Mouse (Mus musculus): ENCODE data around the gene Trpc4ap. TPM values are rescaled to one million over a fixed set of nuclear protein-coding genes. Genes with fewer than 3 reads are reported as not detected.
A peak's percentile ranks its signal among the peaks of the same experiment; 100 is the strongest.

Trpc4ap gene
- total RNA-seq, 4 experiments from 2014 or later: 158 to 175 (median 167) TPM

DNA sequence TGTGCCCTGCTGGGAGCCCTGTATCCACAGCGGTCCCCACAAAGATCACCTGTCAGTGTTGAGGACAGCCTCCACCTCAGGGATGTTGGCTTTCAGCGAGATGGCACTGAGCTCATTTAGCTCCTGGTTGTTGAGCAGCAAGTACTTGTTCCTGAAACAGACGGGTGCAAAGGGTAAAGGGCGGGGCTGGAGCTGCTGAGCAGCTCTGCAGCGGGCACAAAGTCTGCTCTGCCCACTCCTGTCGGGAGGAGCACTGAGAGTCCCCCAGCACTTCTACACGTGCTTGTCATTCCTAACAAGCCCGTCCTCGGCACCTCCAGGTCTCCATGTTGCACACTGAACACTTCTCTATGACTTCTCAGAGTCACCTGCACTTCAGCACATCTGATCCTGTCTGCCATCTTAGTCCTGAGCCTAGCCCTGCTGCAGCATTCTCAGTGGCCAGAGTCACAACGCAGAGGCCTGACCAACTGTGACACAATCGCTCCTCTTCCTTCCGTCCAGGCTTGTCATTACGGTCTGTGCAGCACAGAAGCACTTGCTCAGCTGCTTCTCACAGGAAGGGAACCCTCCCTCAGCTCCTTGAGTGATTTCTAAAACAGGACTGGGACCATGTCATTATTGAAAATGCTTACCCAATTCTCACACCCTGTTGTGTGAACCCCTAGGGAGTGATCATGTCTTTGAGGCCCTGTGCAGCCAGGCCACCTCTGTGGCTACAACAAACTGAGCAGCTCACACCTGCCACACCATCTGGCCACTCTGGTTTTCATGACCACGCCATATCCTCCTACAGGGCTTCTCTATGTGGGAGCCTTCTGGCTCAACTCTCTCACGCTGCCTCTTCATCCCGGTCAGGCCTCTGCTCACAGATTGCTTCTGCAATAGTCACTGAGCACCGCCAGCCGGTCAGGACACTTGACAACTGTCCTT, 50.4 kb downstream of the Trpc4ap start:
- DNase-seq (ENCODE audit: low spot score in 2 of 2): no peak

DNA sequence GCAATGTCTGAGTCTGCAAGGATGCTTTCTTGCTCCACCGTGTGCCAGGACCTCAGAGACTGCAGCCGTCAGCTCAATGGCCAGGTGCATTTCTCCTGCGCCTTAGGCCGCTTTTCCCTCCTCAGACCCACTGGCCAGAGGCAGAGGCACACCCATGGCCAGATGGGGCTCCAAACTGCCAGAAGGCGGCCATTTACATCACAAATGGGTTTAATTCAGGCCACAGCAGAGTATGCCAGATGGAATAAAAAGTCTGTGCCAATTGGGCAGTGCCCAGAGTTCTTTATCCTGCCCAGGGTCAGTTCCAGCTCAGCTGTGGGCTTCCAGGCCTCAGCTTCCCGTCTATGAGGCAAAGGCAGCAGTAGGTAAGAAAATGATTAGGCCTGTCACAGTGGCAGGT, 51.5 kb downstream of the Trpc4ap start:
- DNase-seq (ENCODE audit: low spot score in 2 of 2): peak in 1 of 2 experiments; percentile 74

DNA sequence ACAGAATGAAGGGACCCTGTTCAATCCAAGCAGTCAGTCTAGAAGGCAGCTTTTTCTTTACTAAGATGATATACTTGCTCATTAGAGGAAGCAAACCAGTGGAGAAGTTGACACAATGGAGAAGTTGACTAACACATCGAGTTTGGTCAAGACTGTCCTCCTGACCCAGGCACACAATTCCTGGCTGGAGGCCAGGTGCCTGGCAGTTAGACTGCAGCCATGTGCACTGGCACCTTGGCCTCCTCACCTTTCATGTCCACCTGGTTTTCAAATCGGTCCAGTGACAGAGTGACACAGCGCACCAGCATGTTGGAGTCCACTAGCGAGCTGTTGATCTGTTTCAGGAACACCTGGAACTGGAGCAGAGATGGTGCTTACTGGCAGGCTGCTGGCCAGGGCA, 54.8 kb downstream of the Trpc4ap start:
- DNase-seq (ENCODE audit: low spot score in 2 of 2): no peak

DNA sequence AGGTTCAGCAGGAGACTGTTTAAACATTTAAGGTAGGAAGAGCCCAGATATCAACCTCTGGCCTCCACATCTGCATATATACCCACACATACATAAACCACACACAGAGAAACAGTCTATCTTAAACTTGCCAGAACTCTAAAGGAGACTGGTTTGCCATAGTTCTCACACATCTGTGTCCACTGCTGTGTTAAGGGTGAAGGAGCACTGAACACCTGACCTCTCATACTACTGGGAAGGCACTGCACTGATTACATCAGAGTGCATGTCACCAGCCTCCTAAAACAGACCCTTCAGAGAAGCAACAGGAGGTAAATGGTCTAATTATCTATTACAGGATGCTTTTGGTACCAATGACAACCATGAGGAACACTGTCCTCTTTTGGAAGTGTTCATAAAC, 55.3 kb downstream of the Trpc4ap start:
- DNase-seq (ENCODE audit: low spot score in 2 of 2): no peak

DNA sequence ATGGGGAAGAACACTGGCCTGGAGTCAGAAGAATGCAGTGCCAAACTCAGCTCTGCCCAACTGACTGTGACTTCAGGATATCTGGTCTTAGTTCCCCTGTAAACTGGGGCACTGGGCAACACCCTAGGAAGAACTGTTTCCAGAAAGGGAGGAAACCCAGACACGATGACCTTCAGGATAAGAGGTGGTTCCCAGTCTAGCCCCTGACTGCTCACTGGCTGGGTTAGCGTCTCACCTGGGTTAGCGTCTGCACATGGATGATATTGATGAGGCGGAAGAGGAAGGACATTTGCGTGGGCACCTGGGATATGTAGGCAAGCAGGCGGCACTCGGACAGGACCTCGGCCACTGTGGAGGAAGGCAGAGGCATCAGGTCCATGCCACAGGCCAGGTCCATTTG, 56.2 kb downstream of the Trpc4ap start:
- no peak for DNase-seq (ENCODE audit: low spot score in 2 of 2)

DNA sequence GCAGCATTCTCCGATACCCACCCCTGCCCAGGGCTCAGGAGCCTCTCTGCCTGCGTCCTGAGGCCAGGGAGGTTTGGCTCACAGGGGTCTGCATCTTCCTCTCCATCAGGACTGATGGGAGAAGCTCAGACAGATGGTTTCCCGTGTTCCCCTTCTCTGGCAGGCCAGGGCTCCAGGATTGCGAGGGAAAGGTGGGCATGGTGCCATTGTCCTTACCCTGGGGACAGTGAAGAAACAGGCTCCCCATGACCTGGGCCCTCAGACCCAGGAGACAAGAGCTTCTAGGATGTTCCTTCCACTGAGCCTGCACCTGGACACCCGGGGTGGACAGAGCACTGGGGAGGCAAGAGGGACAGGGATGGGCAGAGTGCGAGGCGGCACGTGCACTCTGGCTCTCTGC, 57.6 kb downstream of the Trpc4ap start:
- no peak for DNase-seq (ENCODE audit: low spot score in 2 of 2)

DNA sequence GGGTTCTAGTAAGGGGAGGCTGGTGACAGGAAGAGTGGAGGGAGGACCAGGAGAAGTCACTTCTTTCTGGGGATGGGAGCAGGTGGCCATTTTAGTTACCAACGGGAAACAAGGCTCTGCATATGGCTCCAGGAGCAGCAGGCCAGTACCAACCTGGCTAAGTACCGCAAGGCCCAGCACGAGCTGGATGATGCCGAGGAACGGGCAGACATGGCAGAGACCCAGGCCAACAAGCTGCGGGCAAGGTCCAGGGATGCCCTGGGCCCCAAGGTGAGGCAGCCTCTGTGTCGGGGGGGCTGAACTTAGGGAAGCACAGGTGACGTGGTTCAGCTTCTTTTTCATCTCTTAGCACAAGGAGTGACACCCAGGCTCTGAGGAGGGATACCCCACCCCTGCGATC, 58.5 kb downstream of the Trpc4ap start:
- DNase-seq (ENCODE audit: low spot score in 2 of 2): no peak

DNA sequence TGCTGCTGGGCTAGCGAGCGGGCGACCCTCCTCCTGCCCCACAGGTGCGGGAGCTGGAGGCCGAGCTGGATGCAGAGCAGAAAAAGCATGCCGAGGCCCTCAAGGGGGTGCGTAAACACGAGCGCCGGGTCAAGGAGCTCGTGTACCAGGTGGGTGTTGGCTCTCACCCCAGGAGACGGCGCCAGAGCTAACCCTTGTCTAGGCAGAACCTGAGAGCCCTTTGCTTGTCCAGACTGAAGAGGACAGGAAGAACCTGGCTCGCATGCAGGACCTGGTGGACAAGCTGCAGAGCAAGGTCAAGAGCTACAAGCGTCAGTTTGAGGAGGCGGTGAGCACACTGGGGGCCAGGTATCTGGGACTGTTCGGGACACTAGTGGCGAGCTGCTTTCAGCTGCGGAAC, 59.1 kb downstream of the Trpc4ap start:
- DNase-seq (ENCODE audit: low spot score in 2 of 2): no peak

DNA sequence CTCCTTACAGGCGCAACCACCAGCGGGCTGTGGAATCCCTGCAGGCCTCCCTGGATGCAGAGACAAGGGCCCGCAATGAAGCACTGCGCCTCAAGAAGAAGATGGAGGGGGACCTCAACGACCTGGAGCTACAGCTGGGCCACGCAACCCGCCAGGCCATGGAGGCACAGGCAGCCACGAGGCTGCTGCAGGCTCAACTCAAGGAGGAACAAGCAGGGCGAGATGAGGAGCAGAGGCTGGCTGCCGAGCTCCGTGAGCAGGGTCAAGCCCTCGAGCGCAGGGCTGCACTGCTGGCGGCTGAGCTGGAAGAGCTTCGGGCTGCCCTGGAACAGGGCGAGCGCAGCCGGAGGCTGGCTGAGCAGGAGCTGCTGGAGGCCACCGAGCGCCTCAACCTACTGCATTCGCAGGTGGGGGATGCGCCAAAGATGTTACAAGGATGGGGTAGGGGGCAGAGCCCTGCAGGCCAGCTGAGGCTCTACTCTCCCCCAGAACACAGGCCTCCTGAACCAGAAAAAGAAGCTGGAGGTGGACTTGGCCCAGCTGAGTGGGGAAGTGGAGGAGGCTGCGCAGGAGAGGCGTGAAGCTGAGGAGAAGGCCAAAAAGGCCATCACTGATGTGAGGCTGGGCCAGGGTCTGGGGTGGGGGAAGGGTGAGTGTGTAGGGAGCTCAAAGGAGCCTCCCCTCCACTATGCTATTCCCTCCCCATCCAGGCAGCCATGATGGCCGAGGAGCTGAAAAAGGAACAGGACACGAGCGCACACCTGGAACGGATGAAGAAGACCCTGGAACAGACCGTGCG, 59.8 kb downstream of the Trpc4ap start:
- no peak for DNase-seq (ENCODE audit: low spot score in 2 of 2)

DNA sequence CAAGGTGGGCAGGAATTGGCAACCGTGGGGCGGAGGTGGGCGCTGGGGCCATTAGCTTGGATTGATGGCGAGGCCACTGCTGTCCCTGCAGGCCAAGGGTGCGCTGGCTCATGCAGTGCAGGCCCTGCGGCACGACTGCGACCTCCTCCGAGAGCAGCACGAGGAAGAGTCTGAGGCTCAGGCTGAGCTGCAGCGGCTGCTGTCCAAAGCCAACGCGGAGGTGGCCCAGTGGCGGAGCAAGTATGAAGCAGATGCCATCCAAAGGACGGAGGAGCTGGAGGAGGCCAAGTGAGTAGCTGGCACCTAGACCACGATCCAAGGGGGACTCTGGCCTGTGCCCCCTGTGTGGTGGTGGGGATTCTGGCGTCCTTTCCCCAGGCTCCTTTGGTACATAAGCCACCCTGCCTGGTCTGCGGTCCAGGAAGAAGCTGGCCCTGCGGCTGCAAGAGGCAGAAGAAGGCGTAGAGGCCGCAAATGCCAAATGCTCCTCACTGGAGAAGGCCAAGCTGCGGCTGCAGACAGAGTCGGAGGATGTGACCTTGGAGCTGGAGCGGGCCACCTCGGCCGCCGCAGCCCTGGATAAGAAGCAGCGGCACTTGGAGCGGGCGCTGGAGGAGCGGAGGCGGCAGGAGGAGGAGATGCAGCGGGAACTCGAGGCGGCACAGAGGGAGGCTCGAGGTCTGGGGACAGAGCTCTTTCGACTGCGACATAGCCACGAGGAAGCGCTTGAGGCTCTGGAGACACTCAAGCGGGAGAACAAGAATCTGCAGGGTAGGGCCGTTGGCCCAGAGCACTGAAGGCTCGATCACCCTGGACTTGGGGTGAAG, 61.4 kb downstream of the Trpc4ap start:
- DNase-seq (ENCODE audit: low spot score in 2 of 2): no peak

DNA sequence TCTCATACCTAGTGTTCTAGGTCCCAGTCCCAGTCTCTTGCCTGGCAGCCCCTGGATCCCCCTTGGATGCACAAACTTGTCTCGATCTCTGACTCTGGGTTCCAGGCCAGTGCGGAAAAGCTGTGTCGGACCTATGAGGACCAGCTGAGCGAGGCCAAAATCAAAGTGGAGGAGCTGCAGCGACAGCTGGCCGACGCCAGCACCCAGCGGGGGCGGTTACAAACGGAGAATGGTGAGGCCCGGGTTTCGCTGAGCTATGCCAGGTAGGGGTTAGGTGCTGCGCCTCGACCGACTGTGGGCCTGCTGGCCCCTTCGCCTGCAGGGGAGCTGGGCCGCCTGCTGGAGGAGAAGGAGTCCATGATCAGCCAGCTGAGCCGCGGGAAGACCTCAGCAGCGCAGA, 62.0 kb downstream of the Trpc4ap start:
- DNase-seq (ENCODE audit: low spot score in 2 of 2): no peak

DNA sequence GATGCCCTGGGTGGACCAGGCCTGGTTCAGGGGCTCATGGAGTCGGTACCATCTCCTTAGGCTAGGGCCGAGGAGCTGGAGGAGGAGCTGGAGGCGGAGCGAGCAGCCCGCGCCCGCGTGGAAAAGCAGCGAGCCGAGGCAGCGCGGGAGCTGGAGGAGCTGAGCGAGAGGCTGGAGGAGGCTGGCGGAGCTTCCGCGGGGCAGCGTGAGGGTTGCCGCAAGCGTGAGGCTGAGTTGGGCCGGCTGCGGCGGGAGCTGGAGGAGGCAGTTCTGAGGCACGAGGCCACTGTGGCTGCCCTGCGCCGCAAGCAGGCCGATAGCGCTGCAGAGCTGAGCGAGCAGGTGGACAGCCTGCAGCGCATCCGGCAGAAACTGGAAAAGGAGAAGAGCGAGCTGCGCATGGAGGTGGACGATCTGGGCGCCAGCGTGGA, 62.9 kb downstream of the Trpc4ap start:
- DNase-seq (ENCODE audit: low spot score in 2 of 2): peak in 1 of 2 experiments; percentile 56

DNA sequence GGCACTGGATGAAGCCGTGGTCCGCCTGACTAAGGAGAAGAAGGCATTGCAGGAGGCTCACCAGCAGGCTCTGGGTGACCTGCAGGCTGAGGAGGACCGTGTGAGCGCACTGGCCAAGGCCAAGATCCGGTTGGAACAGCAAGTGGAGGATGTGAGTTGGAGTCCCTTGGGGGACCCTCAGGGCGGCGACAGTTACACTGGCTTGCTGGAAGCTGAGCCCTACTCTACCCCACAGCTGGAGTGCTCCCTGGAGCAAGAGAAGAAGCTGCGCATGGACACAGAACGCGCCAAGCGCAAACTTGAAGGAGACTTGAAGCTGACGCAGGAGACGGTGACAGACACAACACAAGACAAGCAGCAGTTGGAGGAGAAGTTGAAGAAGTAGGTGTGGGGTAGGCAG, 63.7 kb downstream of the Trpc4ap start:
- no peak for DNase-seq (ENCODE audit: low spot score in 2 of 2)

DNA sequence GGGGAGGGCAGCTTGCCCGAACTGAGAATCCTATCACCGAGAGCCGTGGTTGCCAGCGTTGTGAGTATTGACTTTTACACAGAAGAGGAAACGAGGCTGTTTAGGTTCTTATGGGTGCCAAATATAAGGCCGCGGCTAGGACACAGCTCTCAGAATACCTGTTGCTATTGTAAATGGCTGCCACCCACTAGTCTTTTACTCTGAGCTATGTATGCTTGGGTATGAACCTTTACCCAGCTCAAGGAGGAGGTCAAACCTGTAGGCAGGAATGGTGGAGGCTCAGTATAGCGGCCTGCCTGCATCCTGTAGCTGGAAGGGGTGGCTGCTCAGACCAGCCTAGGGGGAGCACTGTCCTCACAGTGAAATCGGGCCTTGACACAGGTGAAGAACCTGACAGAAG, 64.1 kb downstream of the Trpc4ap start:
- no peak for DNase-seq (ENCODE audit: low spot score in 2 of 2)

DNA sequence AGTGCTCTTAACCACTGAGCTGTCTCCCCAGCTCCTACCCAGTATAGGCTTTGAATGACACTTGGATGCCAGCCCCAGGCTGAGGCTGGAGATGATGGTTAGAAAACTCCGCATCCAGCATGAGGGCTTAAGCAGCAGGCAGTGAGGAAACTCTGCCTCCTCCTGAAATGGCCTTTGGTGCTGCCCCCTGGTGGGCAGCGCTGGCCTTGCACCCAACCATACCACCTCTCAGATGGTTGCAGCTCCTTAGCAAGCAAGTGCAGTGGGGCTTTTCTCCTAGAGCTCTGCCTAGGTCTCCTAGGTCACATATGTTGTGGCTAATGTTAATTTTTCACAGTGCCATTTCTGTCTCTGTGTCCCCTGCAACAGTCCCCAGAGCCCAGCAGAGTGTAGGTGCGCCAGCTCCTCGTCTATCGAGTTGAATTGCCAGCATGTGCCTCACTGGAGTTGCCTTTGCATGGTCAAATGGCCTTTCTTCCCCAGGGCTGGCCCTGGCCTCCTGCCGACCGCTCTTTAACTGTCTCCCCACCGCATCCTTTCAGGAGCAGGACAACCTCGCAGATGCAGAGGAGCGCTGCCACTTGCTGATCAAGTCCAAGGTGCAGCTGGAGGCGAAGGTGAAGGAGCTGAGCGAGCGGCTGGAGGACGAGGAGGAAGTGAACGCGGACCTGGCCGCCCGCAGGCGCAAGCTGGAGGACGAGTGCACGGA, 65.0 kb downstream of the Trpc4ap start:
- peak in 1 of 2 experiments; percentile 76 for DNase-seq (ENCODE audit: low spot score in 2 of 2)

DNA sequence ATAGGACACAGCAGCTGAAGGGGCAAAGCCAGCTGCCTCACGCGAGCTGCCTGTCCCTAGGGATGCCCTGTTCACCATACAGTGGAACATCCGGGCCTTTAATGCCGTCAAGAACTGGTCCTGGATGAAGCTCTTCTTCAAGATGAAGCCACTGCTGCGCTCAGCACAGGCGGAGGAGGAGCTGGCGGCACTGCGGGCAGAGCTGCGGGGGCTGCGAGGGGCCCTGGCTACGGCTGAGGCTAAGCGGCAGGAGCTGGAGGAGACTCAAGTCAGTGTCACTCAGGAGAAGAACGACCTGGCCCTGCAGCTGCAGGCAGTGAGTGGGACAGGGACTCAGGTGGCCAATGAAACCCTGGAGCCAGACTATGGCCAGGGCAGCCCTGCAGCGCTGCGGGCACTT, 65.9 kb downstream of the Trpc4ap start:
- no peak for DNase-seq (ENCODE audit: low spot score in 2 of 2)

DNA sequence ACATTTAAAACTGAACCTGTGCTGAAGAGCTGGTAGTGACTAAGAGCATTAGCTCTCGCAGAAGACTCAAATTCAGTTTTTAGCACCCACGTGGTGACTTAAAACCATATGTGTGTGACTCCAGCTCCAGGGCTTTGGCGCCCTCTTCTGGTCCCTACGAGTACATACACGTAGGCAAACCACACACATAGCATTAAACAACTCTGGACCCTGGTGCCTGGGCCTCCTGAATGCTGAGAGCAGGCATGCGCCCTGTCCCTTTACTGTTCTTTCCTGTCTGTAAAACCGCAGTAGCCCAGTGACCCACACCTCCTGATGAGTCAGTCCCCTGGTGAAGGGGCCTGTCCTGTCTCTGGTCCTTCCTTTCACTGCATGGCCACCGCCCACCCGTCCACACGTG, 67.5 kb downstream of the Trpc4ap start:
- DNase-seq (ENCODE audit: low spot score in 2 of 2): no peak

DNA sequence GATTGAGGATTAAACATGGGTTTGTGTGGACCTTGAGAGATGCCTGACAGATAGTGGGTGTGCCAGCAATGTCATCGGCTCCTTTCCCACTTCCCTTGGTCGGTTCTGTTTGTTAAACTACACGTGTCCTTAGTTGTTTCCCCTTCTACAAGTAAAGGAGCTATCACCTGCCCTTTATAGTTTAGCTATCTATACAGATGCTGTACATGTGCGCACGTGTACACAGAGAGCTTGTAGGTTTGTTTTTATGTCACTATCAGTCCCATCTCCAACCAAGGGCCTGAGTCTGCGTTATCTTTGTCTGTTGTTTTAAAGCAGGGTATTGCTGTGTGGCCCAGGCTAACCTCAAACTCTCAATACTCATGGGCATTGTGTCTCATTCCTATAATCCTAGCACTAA, 68.2 kb downstream of the Trpc4ap start:
- no peak for DNase-seq (ENCODE audit: low spot score in 2 of 2)

DNA sequence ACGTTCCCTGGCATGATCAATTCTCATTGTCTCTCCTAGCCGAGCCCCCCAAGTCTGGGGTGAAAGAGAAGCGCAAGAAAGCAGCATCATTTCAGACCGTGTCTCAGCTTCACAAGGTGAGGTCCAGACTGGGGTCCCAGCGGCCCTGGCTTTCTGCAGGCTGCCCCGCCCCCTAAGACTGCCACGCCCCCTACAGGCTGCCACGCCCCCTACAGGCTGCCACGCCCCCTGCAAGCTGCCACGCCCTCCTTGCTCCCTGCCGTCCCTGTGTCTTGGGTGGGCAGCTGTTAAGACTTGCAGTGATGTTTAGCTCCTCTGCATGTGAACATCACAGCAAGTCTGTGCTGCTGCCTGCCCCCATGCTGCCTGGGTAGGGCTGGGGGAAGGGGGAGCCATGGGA, 69.6 kb downstream of the Trpc4ap start:
- no peak for DNase-seq (ENCODE audit: low spot score in 2 of 2)

DNA sequence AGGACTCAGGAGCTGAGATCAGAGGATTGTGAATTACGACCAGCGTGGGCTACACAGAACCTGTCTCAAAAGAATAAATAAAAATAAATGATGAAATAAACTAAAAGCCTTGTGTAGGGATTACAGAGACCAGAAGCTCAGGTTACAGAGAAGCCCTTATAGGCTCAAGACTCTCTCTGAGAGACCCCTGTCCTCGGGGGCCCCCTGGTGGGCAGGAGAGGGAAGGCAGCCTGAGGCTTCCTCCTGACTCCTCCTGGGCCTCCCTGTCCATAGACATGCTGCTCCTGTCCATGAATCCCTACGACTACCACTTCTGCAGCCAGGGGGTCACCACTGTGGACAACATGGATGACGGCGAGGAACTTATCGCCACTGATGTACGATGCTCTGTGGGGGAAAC, 72.4 kb downstream of the Trpc4ap start:
- peak in 1 of 2 experiments; percentile 89 for DNase-seq (ENCODE audit: low spot score in 2 of 2)

DNA sequence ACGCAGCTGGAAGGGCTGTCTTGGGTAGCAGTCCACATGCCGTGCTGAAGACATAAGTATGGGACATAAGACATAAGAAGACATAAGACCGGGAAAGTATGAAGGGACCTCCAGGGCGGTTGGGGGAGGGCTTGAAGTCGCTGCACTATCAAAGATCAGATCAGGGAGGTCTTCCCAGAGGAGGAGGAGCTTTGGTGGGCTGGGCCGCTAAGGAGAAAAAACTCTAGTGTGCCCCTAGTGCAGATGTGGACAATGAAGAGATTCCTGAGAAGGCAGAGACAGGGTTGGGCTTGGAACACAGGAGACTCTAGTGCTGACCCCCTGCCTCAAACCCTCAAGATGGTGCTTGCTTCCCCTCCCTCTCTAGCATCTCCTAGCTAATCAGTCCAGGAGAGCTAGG, 75.2 kb downstream of the Trpc4ap start:
- DNase-seq (ENCODE audit: low spot score in 2 of 2): no peak

All from layer of hippocampus, adult 8-10 months (tissue).